Mouse (Mus musculus) lung, postnatal 14 days (tissue): ENCODE measurements around the gene Adat3.

Experiments
- DNase-seq: peaks from one replicate; pipeline ENCODE4 v3.0.0; 2021

Adat3 gene

GRCm38 (mm10) chr10:80602698-80603325 lies at the start of gene Adat3, which contains the start of gene Scamp4:
Gene Adat3 (plus strand): TSS chr10:80602880.
Gene Scamp4 (plus strand): TSS chr10:80602872.
- DNase-seq, result peak; percentile 93

- no peak for DNase-seq
Measured at GRCm38 (mm10) chr10:80553575-80553974, 49.1 kb upstream of the Adat3 start.

- DNase-seq, result no peak
Measured at GRCm38 (mm10) chr10:80553997-80554396, 48.7 kb upstream of the Adat3 start.

- peak; percentile 88 for DNase-seq
Measured at GRCm38 (mm10) chr10:80557346-80557965, 45.2 kb upstream of the Adat3 start.

GRCm38 (mm10) chr10:80559431-80559830 lies 43.2 kb upstream of the Adat3 start:
- DNase-seq, result no peak

GRCm38 (mm10) chr10:80560621-80561020 lies 42.1 kb upstream of the Adat3 start:
- DNase-seq, result no peak

- peak; percentile 94 for DNase-seq
Measured at GRCm38 (mm10) chr10:80561116-80561944, 41.4 kb upstream of the Adat3 start, which contains the start of gene Rexo1. Gene Rexo1 (minus strand): TSS chr10:80561560.

GRCm38 (mm10) chr10:80566375-80567092 lies 36.1 kb upstream of the Adat3 start:
- peak; percentile 94 for DNase-seq

GRCm38 (mm10) chr10:80568876-80569275 lies 33.8 kb upstream of the Adat3 start:
- no peak for DNase-seq

GRCm38 (mm10) chr10:80569664-80570066 lies 33.0 kb upstream of the Adat3 start:
- peak; percentile 67 for DNase-seq

- DNase-seq, result no peak
Measured at GRCm38 (mm10) chr10:80570419-80570818, 32.3 kb upstream of the Adat3 start.

- DNase-seq, result no peak
Measured at GRCm38 (mm10) chr10:80570871-80571836, 31.5 kb upstream of the Adat3 start.

- DNase-seq, result no peak
Measured at GRCm38 (mm10) chr10:80572477-80572876, 30.2 kb upstream of the Adat3 start.

GRCm38 (mm10) chr10:80573944-80574343 lies 28.7 kb upstream of the Adat3 start:
- DNase-seq, result no peak

- DNase-seq, result no peak
Measured at GRCm38 (mm10) chr10:80574896-80575295, 27.8 kb upstream of the Adat3 start.

- DNase-seq, result no peak
Measured at GRCm38 (mm10) chr10:80575925-80576324, 26.8 kb upstream of the Adat3 start.

GRCm38 (mm10) chr10:80576351-80577194 lies 26.1 kb upstream of the Adat3 start:
- DNase-seq, result peak; percentile 58

GRCm38 (mm10) chr10:80577195-80578130 lies 25.2 kb upstream of the Adat3 start, which contains the start of gene Klf16:
Gene Klf16 (minus strand): TSS chr10:80577321.
- peak; percentile 99 for DNase-seq

- peak; percentile 86 for DNase-seq
Measured at GRCm38 (mm10) chr10:80578131-80578750, 24.4 kb upstream of the Adat3 start.
